In genomic region chr11:105557285-105557684, GRCm38 (mm10) we compare ENCODE assay signal across 13 mouse cellular contexts. TPM values are rescaled to one million over a fixed set of nuclear protein-coding genes. Genes with fewer than 3 reads are reported as not detected.
DNase-seq lines count a peak whose midpoint lies in the region; ATAC-seq and TF ChIP-seq lines count a peak whose summit lies in the region.
"Had no signal": no experiment of that assay in that cellular context is flagged by ENCODE, and none has a peak within 500 bp of the region (broad histone marks: within the 10 kb centered on the region; RNA-seq: fewer than 3 reads in every experiment).

No protein-coding gene starts in this region.

- H3K27ac ChIP-seq in lung, embryonic 14.5 days (ENCODE audit: low read depth) = no peak overlapping the region
- H3K27ac ChIP-seq in embryonic facial prominence, embryonic 10.5 days (replicated peaks) = 0 out of 2 replicates have a peak overlapping the region, but pooled peaks have one; percentile 10
- H3K27ac ChIP-seq in forebrain, postnatal 0 days (ENCODE audit: low read depth, low read length) = peak overlapping the region; percentile 35; the same call in 1 of the 2 replicates
- H3K27ac ChIP-seq in midbrain, embryonic 15.5 days = peak overlapping the region; percentile 69
- H3K27ac ChIP-seq in heart, embryonic 11.5 days (ENCODE audit: low read depth, low read length) = no peak overlapping the region
- H3K27ac ChIP-seq: gastrocnemius, adult 2 months; liver, embryonic 13.5 days had no signal

- TF ChIP-seq POLR2A in lung, adult 2 months (IDR thresholded peaks at IDR 0.05; ENCODE audit: borderline replicate concordance, extremely low read depth, low read depth, low read length) = no peak

- H3K9ac ChIP-seq in lung, embryonic 14.5 days = no peak overlapping the region
- H3K9ac ChIP-seq in forebrain, postnatal 0 days = no peak overlapping the region
- H3K9ac ChIP-seq in midbrain, embryonic 15.5 days = no peak overlapping the region
- H3K9ac ChIP-seq in heart, embryonic 11.5 days (ENCODE audit: low read depth, low read length) = no peak overlapping the region
- H3K9ac ChIP-seq: heart, embryonic 12.5 days; liver, embryonic 13.5 days had no signal

- 63% methylated on average over 8 of the region's 8 CpGs for WGBS in lung, embryonic 14.5 days
- 69% methylated on average over 8 of the region's 8 CpGs for WGBS in lung, adult 2 months
- WGBS in embryonic facial prominence, embryonic 10.5 days = 77% methylated on average over 8 of the region's 8 CpGs
- WGBS in forebrain, postnatal 0 days = 53% methylated on average over 8 of the region's 8 CpGs
- WGBS in midbrain, embryonic 15.5 days = 45% methylated on average over 8 of the region's 8 CpGs
- 79% methylated on average over 8 of the region's 8 CpGs for WGBS in heart, embryonic 11.5 days (ENCODE audit: insufficient replicate concordance)

- no peak for ATAC-seq in lung, embryonic 14.5 days (ENCODE audit: insufficient read depth)
- ATAC-seq in forebrain, postnatal 0 days = peak; percentile 91
- peak; percentile 83 for ATAC-seq in midbrain, embryonic 15.5 days (replicated peaks)
- no peak for ATAC-seq in activated CD4-positive, CD25-positive, alpha-beta regulatory T cell, adult 4 months
- no peak for ATAC-seq in heart, embryonic 11.5 days (replicated peaks; ENCODE audit: insufficient number of reproducible peaks, low FRiP score, low TSS enrichment)

- no peaks in the 10 kb centered on the region for H3K9me3 ChIP-seq in lung, embryonic 14.5 days (ENCODE audit: low read depth, low read length)
- H3K9me3 ChIP-seq in embryonic facial prominence, embryonic 10.5 days = no peaks in the 10 kb centered on the region
- H3K9me3 ChIP-seq in forebrain, postnatal 0 days (ENCODE audit: low read length) = no peaks in the 10 kb centered on the region
- H3K9me3 ChIP-seq in midbrain, embryonic 15.5 days = no peaks in the 10 kb centered on the region
- no peaks in the 10 kb centered on the region for H3K9me3 ChIP-seq in heart, embryonic 11.5 days (replicated peaks; ENCODE audit: control insufficient read depth, low read length)
- H3K9me3 ChIP-seq: heart, embryonic 12.5 days; liver, embryonic 13.5 days had no signal

- H3K4me1 ChIP-seq in lung, embryonic 14.5 days (ENCODE audit: insufficient read depth) = no peaks in the 10 kb centered on the region
- H3K4me1 ChIP-seq in lung, adult 2 months (ENCODE audit: control insufficient read depth, insufficient read depth, low read length) = no peaks in the 10 kb centered on the region
- H3K4me1 ChIP-seq in embryonic facial prominence, embryonic 10.5 days = peaks cover 23% of the 10 kb centered on the region
- 0 out of 2 replicates have a peak, but pooled peaks cover 7% of the 10 kb centered on the region for H3K4me1 ChIP-seq in forebrain, postnatal 0 days (ENCODE audit: insufficient read depth)
- peaks cover 13% of the 10 kb centered on the region for H3K4me1 ChIP-seq in midbrain, embryonic 15.5 days
- peaks cover 6% of the 10 kb centered on the region for H3K4me1 ChIP-seq in heart, embryonic 11.5 days (ENCODE audit: control insufficient read depth, insufficient read depth, low read length)

- peak; percentile 32 for DNase-seq in lung, embryonic 14.5 days
- DNase-seq in lung, adult 2 months = no peak
- peak; percentile 37 for DNase-seq in embryonic facial prominence, embryonic 10.5 days (ENCODE audit: low spot score)
- DNase-seq in forebrain, postnatal 0 days = peak; percentile 45
- no peak for DNase-seq in spleen, adult 12 weeks (ENCODE audit: low spot score)
- DNase-seq: cerebellum, adult 8-10 months; gastrocnemius, adult 2 months; liver, embryonic 13.5 days; thymus, postnatal 4 days had no signal

- TF ChIP-seq CTCF in lung, embryonic 14.5 days (IDR thresholded peaks at IDR 0.05; ENCODE audit: low read depth) = no peak
- no peak for TF ChIP-seq CTCF in lung, adult 2 months (IDR thresholded peaks at IDR 0.05; ENCODE audit: insufficient read depth, low read length)
- TF ChIP-seq CTCF in forebrain, postnatal 0 days (IDR thresholded peaks at IDR 0.05; ENCODE audit: low read depth) = no peak

- no peak overlapping the region for H3K4me3 ChIP-seq in lung, embryonic 14.5 days (ENCODE audit: low read depth, low read length)
- no peak overlapping the region for H3K4me3 ChIP-seq in lung, adult 2 months (replicated peaks; ENCODE audit: extremely low read depth, low read depth, low read length)
- H3K4me3 ChIP-seq in embryonic facial prominence, embryonic 10.5 days = no peak overlapping the region
- no peak overlapping the region for H3K4me3 ChIP-seq in forebrain, postnatal 0 days (ENCODE audit: low read depth, low read length)
- no peak overlapping the region for H3K4me3 ChIP-seq in midbrain, embryonic 15.5 days
- H3K4me3 ChIP-seq in heart, embryonic 11.5 days (ENCODE audit: low read depth, low read length) = no peak overlapping the region
- H3K4me3 ChIP-seq: gastrocnemius, adult 2 months; heart, embryonic 12.5 days; liver, embryonic 13.5 days had no signal

- no peaks in the 10 kb centered on the region for H3K27me3 ChIP-seq in lung, embryonic 14.5 days (ENCODE audit: insufficient read depth, low read length)
- H3K27me3 ChIP-seq in embryonic facial prominence, embryonic 10.5 days (replicated peaks; ENCODE audit: low read depth, poor library complexity, severe bottlenecking) = no peaks in the 10 kb centered on the region
- H3K27me3 ChIP-seq in forebrain, postnatal 0 days (ENCODE audit: insufficient read depth, low read length) = no peaks in the 10 kb centered on the region
- H3K27me3 ChIP-seq in midbrain, embryonic 15.5 days (replicated peaks) = no peaks in the 10 kb centered on the region
- H3K27me3 ChIP-seq in heart, embryonic 11.5 days (ENCODE audit: control insufficient read depth, insufficient read depth, low read length) = no peaks in the 10 kb centered on the region
- H3K27me3 ChIP-seq: heart, embryonic 12.5 days; liver, embryonic 13.5 days had no signal

- no peaks in the 10 kb centered on the region for H3K36me3 ChIP-seq in lung, embryonic 14.5 days (ENCODE audit: insufficient read depth)
- no peaks in the 10 kb centered on the region for H3K36me3 ChIP-seq in embryonic facial prominence, embryonic 10.5 days (replicated peaks)
- no peaks in the 10 kb centered on the region for H3K36me3 ChIP-seq in forebrain, postnatal 0 days (ENCODE audit: insufficient read depth)
- no peaks in the 10 kb centered on the region for H3K36me3 ChIP-seq in midbrain, embryonic 15.5 days (replicated peaks)
- no peaks in the 10 kb centered on the region for H3K36me3 ChIP-seq in heart, embryonic 11.5 days (ENCODE audit: control insufficient read depth, insufficient read depth, low read length)
- H3K36me3 ChIP-seq: heart, embryonic 12.5 days; liver, embryonic 13.5 days had no signal

- H3K4me2 ChIP-seq in lung, embryonic 14.5 days = no peak overlapping the region
- no peak overlapping the region for H3K4me2 ChIP-seq in forebrain, postnatal 0 days (ENCODE audit: low read depth)
- no peak overlapping the region; the same call in 1 of the 2 replicates for H3K4me2 ChIP-seq in midbrain, embryonic 15.5 days
- H3K4me2 ChIP-seq in heart, embryonic 11.5 days = no peak overlapping the region
- H3K4me2 ChIP-seq: heart, embryonic 12.5 days; liver, embryonic 13.5 days had no signal

RNA-seq across cellular contexts. Expression of gene Tanc2, which starts 32.5 kb away (rescaled TPM):
- polyA plus RNA-seq in lung, embryonic 14.5 days (2014; fragmentation: Nextera tagmentation; extraction: Ambion mirVana) = 16.8 and 17.1 TPM in 2 replicates
- polyA plus RNA-seq in lung, adult 2 months (2012; rRNA removed) = 7.6 and 10.2 TPM in 2 replicates
- 9.8 and 10.0 TPM in 2 replicates for polyA plus RNA-seq in embryonic facial prominence, embryonic 10.5 days (2016; fragmentation: Nextera tagmentation; extraction: Ambion mirVana)
- total RNA-seq in forebrain, postnatal 0 days (2014; rRNA removed) = 102 and 144 TPM in 2 replicates
- polyA plus RNA-seq in forebrain, postnatal 0 days (2015; fragmentation: Nextera tagmentation; extraction: Ambion mirVana) = 16.2 and 35.3 TPM in 2 replicates
- polyA plus RNA-seq in midbrain, embryonic 15.5 days (2015; fragmentation: Nextera tagmentation; extraction: Ambion mirVana) = 45.4 and 52.8 TPM in 2 replicates
- under 1 TPM; 0.41 to 0.48 TPM for polyA plus RNA-seq in activated CD4-positive, CD25-positive, alpha-beta regulatory T cell, adult 4 months (2017; shearing (Covaris generic))
- 23.2 and 24.8 TPM in 2 replicates for polyA plus RNA-seq in heart, embryonic 11.5 days (2014; fragmentation: Nextera tagmentation; extraction: Ambion mirVana)

Comparison
In these comparisons a context has a peak if more than half of its experiments do, and no peak if none do; other contexts are left out.
1. DNase-seq: peak in lung, embryonic 14.5 days (single experiment), embryonic facial prominence, embryonic 10.5 days (single experiment) and forebrain, postnatal 0 days (single experiment); none in lung, adult 2 months (single experiment) and spleen, adult 12 weeks (single experiment).
2. ATAC-seq: peak in forebrain, postnatal 0 days (single experiment) and midbrain, embryonic 15.5 days (single experiment); none in lung, embryonic 14.5 days (single experiment), activated CD4-positive, CD25-positive, alpha-beta regulatory T cell, adult 4 months (single experiment) and heart, embryonic 11.5 days (single experiment).
3. H3K27ac ChIP-seq: peak in embryonic facial prominence, embryonic 10.5 days (single experiment), forebrain, postnatal 0 days (single experiment) and midbrain, embryonic 15.5 days (single experiment); none in lung, embryonic 14.5 days (single experiment) and heart, embryonic 11.5 days (single experiment).